Mouse (Mus musculus): ENCODE measurements around the gene Oas1a.

GRCm38 (mm10) chr5:120892243-120892660 lies 15.1 kb downstream of the Oas1a start:
- TF ChIP-seq CTCF (IDR thresholded peaks at IDR 0.05) (no peak), EP300 (IDR thresholded peaks at IDR 0.05) (no peak)

Measured in lung, postnatal 0 days (tissue).